Mouse (Mus musculus) limb, embryonic 11.5 days (tissue): ENCODE results near the gene Rps10. TPM values are rescaled to one million over a fixed set of nuclear protein-coding genes. Genes with fewer than 3 reads are reported as not detected.

Source experiments
- ATAC-seq: fragments of 200-750 bp; cut with Nextera tagmentation; 2 replicates; pipeline ENCODE4 v1.8.0; 2017; ENCODE audit warnings: low read depth; ENCODE audit not compliant: insufficient number of reproducible peaks, low FRiP score, low TSS enrichment
- DNase-seq: peaks from one replicate; pipeline ENCODE4 v3.0.0-alpha.2; 2015; ENCODE audit warnings: low spot score
- H3K27ac ChIP-seq: fragments of 300-500 bp; sonication (generic); replicated peaks from 2 replicates; pipeline ENCODE4 v1.5.1; 2014; ENCODE audit warnings: low read depth, mild to moderate bottlenecking, low read length
- H3K27me3 ChIP-seq: fragments of 300-500 bp; sonication (generic); 2 replicates; pipeline ENCODE4 v1.6.1; 2014; ENCODE audit warnings: mild to moderate bottlenecking, low read length, mixed read lengths; ENCODE audit not compliant: control insufficient read depth, insufficient read depth
- H3K36me3 ChIP-seq: fragments of 300-500 bp; sonication (generic); 2 replicates; pipeline ENCODE4 v1.6.1; 2014; ENCODE audit warnings: mild to moderate bottlenecking, low read length, moderate library complexity, mixed read lengths; ENCODE audit not compliant: control insufficient read depth, insufficient read depth
- H3K4me1 ChIP-seq: fragments of 300-500 bp; sonication (generic); 2 replicates; pipeline ENCODE4 v1.6.1; 2014; ENCODE audit warnings: low read length, mixed read lengths; ENCODE audit not compliant: control insufficient read depth, insufficient read depth
- H3K4me2 ChIP-seq: fragments of 300-500 bp; sonication (generic); 2 replicates; pipeline ENCODE4 v1.6.1; 2014; ENCODE audit warnings: low read depth, mild to moderate bottlenecking, moderate library complexity; ENCODE audit not compliant: severe bottlenecking
- H3K4me3 ChIP-seq: fragments of 300-500 bp; sonication (generic); 2 replicates; pipeline ENCODE4 v1.5.1; 2014; ENCODE audit warnings: low read depth, low read length
- H3K9ac ChIP-seq: fragments of 300-500 bp; sonication (generic); 2 replicates; pipeline ENCODE4 v1.6.1; 2014; ENCODE audit warnings: mild to moderate bottlenecking, low read length
- H3K9me3 ChIP-seq: fragments of 300-500 bp; sonication (generic); 2 replicates; pipeline ENCODE4 v1.6.1; 2016; ENCODE audit warnings: low read length; ENCODE audit not compliant: control insufficient read depth
- WGBS: fragments of 180-500 bp; shearing (Covaris S2); extraction: QIAGEN DNeasy Blood & Tissue Kit; methylation state at CpG from one replicate; pipeline ENCODE4 v1.1.7; 2014; 5-methylcytosine and 5-hydroxymethylcytosine counted together
- polyA plus RNA-seq: library from polyadenylated mRNA; unstranded; fragments of >200 nt; fragmentation: Nextera tagmentation; extraction: Ambion mirVana; gene quantifications from 2 replicates; pipeline ENCODE4 v1.2.1, GENCODE M21; 2014

The Rps10 gene
- polyA plus RNA-seq, 1 experiment from 2014 or later, result 1,034 TPM

GRCm38 (mm10) chr17:27583185-27583894, 53.1 kb downstream of the Rps10 start:
- WGBS, result 93% methylated on average over 13 of the region's 13 CpGs

More at GRCm38 (mm10) chr17:27583185-27583894, 53.1 kb downstream of the Rps10 start:
- ATAC-seq (no peak), DNase-seq (no peak)
- no peak overlapping the region; the same call in 1 of the 2 replicates for H3K4me2 ChIP-seq
- H3K27ac ChIP-seq, result no peak overlapping the region
- H3K9ac ChIP-seq, result no peak overlapping the region
- H3K4me3 ChIP-seq, result no peak overlapping the region
- H3K36me3 ChIP-seq, result peaks cover 32% of the 10 kb centered on the region
- no peaks in the 10 kb centered on the region for H3K4me1 ChIP-seq
- H3K9me3 ChIP-seq, result no peaks in the 10 kb centered on the region
- no peaks in the 10 kb centered on the region for H3K27me3 ChIP-seq

Other genes with a start within 250 kb of the Rps10 start
- 0.21 and 0.23 TPM in 2 replicates for gene Grm4, start 115.3 kb downstream of the Rps10 start, polyA plus RNA-seq
- gene Hmga1, start 80.2 kb downstream of the Rps10 start, polyA plus RNA-seq, result 653 and 658 TPM in 2 replicates
- gene AI413582, start 70.9 kb downstream of the Rps10 start, polyA plus RNA-seq, result 11.0 and 11.4 TPM in 2 replicates
- 29.7 and 42.2 TPM in 2 replicates for gene Nudt3, start 13.2 kb downstream of the Rps10 start, polyA plus RNA-seq
- not detected in 2 replicates for gene RPS10-NUDT3, start 1.4 kb downstream of the Rps10 start, polyA plus RNA-seq
- 5.6 and 6.5 TPM in 2 replicates for gene Pacsin1, start 18.8 kb upstream of the Rps10 start, polyA plus RNA-seq
- 0.24 and 0.27 TPM in 2 replicates for gene Spdef, start 92.3 kb upstream of the Rps10 start, polyA plus RNA-seq
- 16.7 and 17.6 TPM in 2 replicates for gene D17Wsu92e, start 184.0 kb upstream of the Rps10 start, polyA plus RNA-seq
- 415 and 425 TPM in 2 replicates for gene Snrpc, start 201.5 kb upstream of the Rps10 start, polyA plus RNA-seq
- 8.2 and 8.5 TPM in 2 replicates for gene Uhrf1bp1, start 219.8 kb upstream of the Rps10 start, polyA plus RNA-seq